Mouse (Mus musculus): ENCODE data around the gene Tmcc2. TPM values are rescaled to one million over a fixed set of nuclear protein-coding genes. Genes with fewer than 3 reads are reported as not detected.

The Tmcc2 gene
- polyA plus RNA-seq, 1 experiment from 2014 or later: 154 TPM

- no peak overlapping the region for H3K4me3 ChIP-seq (ENCODE audit: low read depth, low read length)
- H3K27ac ChIP-seq (ENCODE audit: low read depth): peak overlapping the region; percentile 11; the same call in 1 of the 2 replicates
- no peak for TF ChIP-seq EP300 (IDR thresholded peaks at IDR 0.05; ENCODE audit: low read depth)
- no peaks in the 10 kb centered on the region for H3K27me3 ChIP-seq (ENCODE audit: insufficient read depth, low read length)
- H3K4me2 ChIP-seq (ENCODE audit: low read depth, low read length): no peak overlapping the region
- ATAC-seq (peak; percentile 62), DNase-seq (no peak)
- 60% methylated on average over 3 of the region's 3 CpGs for WGBS (ENCODE audit: insufficient replicate concordance)
- H3K9me3 ChIP-seq (ENCODE audit: low read length): no peaks in the 10 kb centered on the region
- H3K4me1 ChIP-seq (ENCODE audit: insufficient read depth): peaks cover 25% of the 10 kb centered on the region
- no peak overlapping the region for H3K9ac ChIP-seq (replicated peaks)
- H3K36me3 ChIP-seq (replicated peaks; ENCODE audit: insufficient read depth, low read length): peaks cover 46% of the 10 kb centered on the region
Observed at GRCm38 (mm10) chr1:132328565-132328964, 62.5 kb downstream of the Tmcc2 start.

DNA sequence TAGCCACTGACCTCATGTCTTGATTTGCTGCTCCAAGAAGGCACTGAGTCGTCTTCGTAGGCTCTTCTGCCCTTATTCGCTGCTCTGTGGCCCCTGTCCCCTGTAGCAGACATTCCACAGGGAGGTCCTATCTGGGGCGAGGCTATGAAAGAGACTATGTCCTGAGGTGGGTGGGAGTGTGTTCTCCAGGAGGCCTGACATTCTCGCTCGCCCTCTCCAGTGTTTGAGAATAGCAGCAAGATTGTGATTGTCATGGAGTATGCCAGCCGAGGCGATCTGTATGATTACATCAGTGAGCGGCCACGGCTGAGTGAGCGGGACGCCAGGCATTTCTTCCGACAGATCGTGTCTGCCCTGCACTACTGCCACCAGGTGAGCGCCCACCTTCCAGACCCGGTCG is 63.6 kb downstream of the Tmcc2 start:
- Histone ChIP-seq H3K9ac (replicated peaks) (no peak overlapping the region), H3K4me2 (ENCODE audit: low read depth, low read length) (no peak overlapping the region), H3K4me1 (ENCODE audit: insufficient read depth) (peaks cover 28% of the 10 kb centered on the region), H3K36me3 (replicated peaks; ENCODE audit: insufficient read depth, low read length) (peaks cover 47% of the 10 kb centered on the region), H3K9me3 (ENCODE audit: low read length) (no peaks in the 10 kb centered on the region), H3K27me3 (ENCODE audit: insufficient read depth, low read length) (no peaks in the 10 kb centered on the region), H3K27ac (ENCODE audit: low read depth) (peak overlapping the region; percentile 31; the same call in 1 of the 2 replicates), H3K4me3 (ENCODE audit: low read depth, low read length) (no peak overlapping the region)
- no peak for TF ChIP-seq EP300 (IDR thresholded peaks at IDR 0.05; ENCODE audit: low read depth)
- TF ChIP-seq CTCF (IDR thresholded peaks at IDR 0.05; ENCODE audit: low read depth): no peak
- ATAC-seq (no peak), DNase-seq (no peak)
- 86% methylated on average over 17 of the region's 17 CpGs for WGBS (ENCODE audit: insufficient replicate concordance)

- peak overlapping the region; percentile 35; the same call in 1 of the 2 replicates for H3K27ac ChIP-seq (ENCODE audit: low read depth)
- H3K9me3 ChIP-seq (ENCODE audit: low read length): no peaks in the 10 kb centered on the region
- H3K4me2 ChIP-seq (ENCODE audit: low read depth, low read length): no peak overlapping the region
- WGBS (ENCODE audit: insufficient replicate concordance): 67% methylated on average over 9 of the region's 9 CpGs
- ATAC-seq (peak; percentile 89), DNase-seq (peak; percentile 79)
- no peak for TF ChIP-seq CTCF (IDR thresholded peaks at IDR 0.05; ENCODE audit: low read depth)
- TF ChIP-seq EP300 (IDR thresholded peaks at IDR 0.05; ENCODE audit: low read depth): peak; percentile 21; the same call in 1 of the 2 replicates
- H3K36me3 ChIP-seq (replicated peaks; ENCODE audit: insufficient read depth, low read length): peaks cover 41% of the 10 kb centered on the region; the same call in 1 of the 2 replicates
- no peaks in the 10 kb centered on the region for H3K27me3 ChIP-seq (ENCODE audit: insufficient read depth, low read length)
- H3K4me3 ChIP-seq (ENCODE audit: low read depth, low read length): no peak overlapping the region
- peaks cover 35% of the 10 kb centered on the region for H3K4me1 ChIP-seq (ENCODE audit: insufficient read depth)
- no peak overlapping the region for H3K9ac ChIP-seq (replicated peaks)
Observed at GRCm38 (mm10) chr1:132326777-132327176, 64.3 kb downstream of the Tmcc2 start.

DNA sequence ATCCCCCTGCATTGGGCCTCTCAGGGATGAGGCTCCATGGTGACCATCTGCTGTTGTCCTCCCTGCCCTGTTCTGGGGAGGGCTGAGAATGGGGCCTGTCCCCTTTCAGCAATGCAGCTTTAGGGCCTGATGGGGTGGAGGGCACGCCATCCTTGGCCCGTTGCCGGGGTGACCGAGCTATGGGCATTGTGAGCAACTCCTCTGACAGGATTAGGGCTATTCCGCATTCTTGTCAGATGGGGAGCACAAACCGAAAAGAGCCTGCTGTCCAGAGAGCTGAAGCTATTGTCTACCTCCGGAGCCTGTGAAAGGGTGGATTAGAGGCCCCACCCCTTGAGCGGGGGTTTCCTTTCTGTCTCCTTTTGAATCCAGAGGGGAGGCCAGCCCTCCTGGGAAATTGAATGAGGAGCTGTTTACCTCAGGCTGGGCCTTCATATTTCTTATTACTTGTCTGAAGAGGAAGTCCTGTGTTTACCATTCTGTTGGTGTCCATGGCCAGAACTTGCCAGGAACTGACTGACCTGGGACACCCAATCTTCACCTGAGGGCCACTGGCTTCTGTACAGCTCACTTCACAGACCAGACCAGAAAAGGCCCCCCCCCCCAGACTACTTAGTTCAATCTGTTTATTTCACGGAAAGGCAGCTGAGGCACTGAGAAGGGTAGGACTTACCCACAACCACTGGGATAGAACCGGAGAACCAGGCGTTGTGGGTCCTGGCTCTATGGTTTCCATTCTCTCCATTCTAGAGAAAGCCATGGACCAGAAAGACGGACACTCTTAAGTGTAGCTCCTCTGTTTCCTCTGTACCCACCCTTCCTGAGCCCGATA is 68.2 kb downstream of the Tmcc2 start:
- Histone ChIP-seq H3K4me2 (ENCODE audit: low read depth, low read length) (no peak overlapping the region), H3K27me3 (ENCODE audit: insufficient read depth, low read length) (no peaks in the 10 kb centered on the region), H3K4me1 (ENCODE audit: insufficient read depth) (peaks cover 42% of the 10 kb centered on the region), H3K27ac (ENCODE audit: low read depth) (no peak overlapping the region), H3K4me3 (ENCODE audit: low read depth, low read length) (no peak overlapping the region), H3K9me3 (ENCODE audit: low read length) (no peaks in the 10 kb centered on the region), H3K36me3 (replicated peaks; ENCODE audit: insufficient read depth, low read length) (0 out of 2 replicates have a peak, but pooled peaks cover 21% of the 10 kb centered on the region), H3K9ac (replicated peaks) (peak overlapping the region; percentile 38; the same call in 1 of the 2 replicates)
- no peak for DNase-seq
- 64% methylated on average over 13 of the region's 13 CpGs for WGBS (ENCODE audit: insufficient replicate concordance)
- TF ChIP-seq EP300 (IDR thresholded peaks at IDR 0.05; ENCODE audit: low read depth) (no peak), CTCF (IDR thresholded peaks at IDR 0.05; ENCODE audit: low read depth) (no peak)
- ATAC-seq: no peak

DNA sequence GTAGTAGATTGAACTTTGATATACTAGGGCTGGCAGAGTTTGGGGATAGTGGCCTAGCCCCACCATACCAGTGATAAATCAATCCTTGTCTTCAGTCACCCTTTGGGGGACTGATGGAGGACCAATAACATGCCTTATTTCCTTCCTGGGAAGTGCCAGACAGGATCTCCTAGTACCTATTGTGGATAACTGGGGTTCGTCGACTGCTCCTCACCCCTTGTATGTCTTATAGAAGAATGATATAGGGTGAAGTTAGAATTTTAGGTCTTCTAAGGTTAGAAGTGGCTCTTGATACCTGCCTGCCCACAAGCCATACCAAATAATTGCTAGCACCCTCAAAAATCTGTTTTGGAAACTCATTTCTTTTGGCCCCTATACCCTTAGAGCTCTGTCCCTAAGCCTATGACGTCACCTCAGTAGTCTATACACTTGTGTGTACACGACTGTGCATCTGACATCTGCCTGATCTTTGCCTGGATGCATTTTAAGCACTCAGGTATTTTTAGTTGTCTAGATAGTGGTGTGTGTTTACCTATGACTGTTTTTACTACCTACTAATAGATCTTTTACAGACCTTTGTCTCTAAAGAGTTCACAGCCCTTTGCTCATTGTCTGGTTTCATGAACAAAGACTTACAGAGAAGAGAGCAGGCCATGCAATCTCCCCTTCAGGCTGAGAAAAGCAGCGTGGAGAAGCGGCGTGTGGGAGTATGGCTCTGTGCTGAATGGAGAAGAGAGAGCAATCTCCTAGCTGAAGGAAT is 69.1 kb downstream of the Tmcc2 start:
- Histone ChIP-seq H3K4me1 (ENCODE audit: insufficient read depth) (peaks cover 36% of the 10 kb centered on the region), H3K9ac (replicated peaks) (peak overlapping the region; percentile 38), H3K27ac (ENCODE audit: low read depth) (no peak overlapping the region), H3K4me2 (ENCODE audit: low read depth, low read length) (no peak overlapping the region), H3K9me3 (ENCODE audit: low read length) (no peaks in the 10 kb centered on the region), H3K27me3 (ENCODE audit: insufficient read depth, low read length) (no peaks in the 10 kb centered on the region), H3K36me3 (replicated peaks; ENCODE audit: insufficient read depth, low read length) (0 out of 2 replicates have a peak, but pooled peaks cover 17% of the 10 kb centered on the region), H3K4me3 (ENCODE audit: low read depth, low read length) (no peak overlapping the region)
- DNase-seq (no peak), ATAC-seq (no peak)
- WGBS (ENCODE audit: insufficient replicate concordance): 72% methylated on average over 7 of the region's 7 CpGs
- no peak for TF ChIP-seq CTCF (IDR thresholded peaks at IDR 0.05; ENCODE audit: low read depth)
- no peak for TF ChIP-seq EP300 (IDR thresholded peaks at IDR 0.05; ENCODE audit: low read depth)

DNA sequence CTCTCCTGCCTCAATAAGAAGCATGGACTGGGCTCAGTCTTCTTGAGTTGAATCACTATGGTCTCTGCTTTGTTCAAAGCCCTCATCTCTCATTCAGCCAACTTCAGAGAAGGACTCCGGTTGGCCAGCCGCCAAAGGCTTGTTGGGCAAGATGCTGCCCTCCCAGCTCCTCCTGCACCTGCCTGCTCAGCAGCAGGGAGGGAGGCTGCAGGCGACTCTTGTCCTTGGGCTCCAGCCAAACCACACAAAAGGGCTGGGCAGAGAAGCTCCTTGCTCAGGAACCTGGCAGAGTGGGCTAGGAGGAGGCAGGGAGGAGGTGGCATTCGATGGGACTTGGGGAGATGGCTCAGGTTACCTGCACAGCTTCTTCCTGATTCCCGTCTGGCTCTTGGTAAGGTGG is 71.8 kb downstream of the Tmcc2 start:
- H3K36me3 ChIP-seq (replicated peaks; ENCODE audit: insufficient read depth, low read length): 0 out of 2 replicates have a peak, but pooled peaks cover 6% of the 10 kb centered on the region
- peaks cover 47% of the 10 kb centered on the region for H3K4me1 ChIP-seq (ENCODE audit: insufficient read depth)
- WGBS (ENCODE audit: insufficient replicate concordance): 35% methylated on average over 5 of the region's 5 CpGs
- DNase-seq (peak; percentile 75), ATAC-seq (no peak)
- H3K9ac ChIP-seq (replicated peaks): no peak overlapping the region
- H3K9me3 ChIP-seq (ENCODE audit: low read length): no peaks in the 10 kb centered on the region
- 0 out of 2 replicates have a peak overlapping the region, but pooled peaks have one; percentile 89 for H3K27ac ChIP-seq (ENCODE audit: low read depth)
- 0 out of 2 replicates have a peak, but pooled peaks cover 7% of the 10 kb centered on the region for H3K27me3 ChIP-seq (ENCODE audit: insufficient read depth, low read length)
- no peak overlapping the region for H3K4me3 ChIP-seq (ENCODE audit: low read depth, low read length)
- peak overlapping the region; percentile 91 for H3K4me2 ChIP-seq (ENCODE audit: low read depth, low read length)
- no peak for TF ChIP-seq EP300 (IDR thresholded peaks at IDR 0.05; ENCODE audit: low read depth)
- TF ChIP-seq CTCF (IDR thresholded peaks at IDR 0.05; ENCODE audit: low read depth): no peak
